Mouse (Mus musculus) left cerebral cortex, postnatal 36 days (tissue): ENCODE measurements at regions not wholly inside any gene's neighbourhood (a gene's known extent, or its start where the extent isn't known, plus 50 kb on each side); places are given as distances from the start of the nearest gene placed in this dataset.

Experiments used
- DNase-seq, 2 experiments: peaks; one replicate each; pipeline ENCODE4 v3.0.0; 2021 to 2022; ENCODE audit warnings: low spot score in 2 of 2, mixed read lengths in 1 of 2
- intact Hi-C: fragments of 180-260 bp; cut with DNase I; formaldehyde crosslinking; loops from one replicate; pipeline ENCODE4 v1.15.1; 2025

DNA sequence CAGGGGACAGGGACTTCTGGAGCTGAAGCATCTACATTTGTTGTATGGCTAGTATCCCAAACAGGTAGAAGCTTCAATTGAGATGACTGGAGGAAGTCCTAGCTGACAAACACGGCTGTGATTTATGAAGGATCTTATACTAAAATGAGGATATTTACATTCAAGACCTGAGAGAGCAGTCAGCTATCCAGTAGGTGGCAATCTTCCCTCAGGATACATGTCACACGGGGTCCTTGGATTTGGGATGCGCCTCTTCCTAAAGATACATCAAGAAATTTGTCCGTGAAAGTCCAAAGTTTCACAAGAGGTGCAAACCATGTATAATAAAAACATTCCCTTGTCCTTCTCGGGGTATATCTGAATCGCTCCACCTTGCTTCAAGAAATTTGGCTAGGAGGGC lies 577.8 kb upstream of the Itga1 start:
- intact Hi-C loops = loop anchor here (5.0 kb wide), 1 partner anchor 1033 kb away; no protein-coding TSS in a partner anchor
- DNase-seq = no peak

DNA sequence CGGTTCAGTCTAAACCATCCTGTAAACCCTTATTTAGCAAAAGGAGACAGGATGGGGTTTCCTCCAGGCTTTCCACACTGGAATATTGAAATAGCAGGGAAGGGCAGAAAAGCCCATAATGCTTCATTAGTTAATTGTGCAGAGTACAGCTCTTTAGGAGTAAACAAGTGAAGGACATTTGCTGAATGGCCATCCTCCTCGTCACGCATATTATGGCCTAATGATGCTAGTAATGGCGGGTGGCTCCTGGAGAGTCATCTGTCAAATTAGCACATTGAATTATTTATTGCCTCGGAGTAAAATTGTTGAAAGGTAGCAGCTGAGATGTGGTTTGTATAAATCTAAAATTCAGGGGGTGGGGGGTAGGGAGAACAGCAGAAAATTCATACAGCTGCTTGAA lies 575.1 kb upstream of the Itga1 start:
- no peak for DNase-seq
- intact Hi-C loops = loop anchor here (5.0 kb wide), 1 partner anchor 1035 kb away; no protein-coding TSS in a partner anchor

DNA sequence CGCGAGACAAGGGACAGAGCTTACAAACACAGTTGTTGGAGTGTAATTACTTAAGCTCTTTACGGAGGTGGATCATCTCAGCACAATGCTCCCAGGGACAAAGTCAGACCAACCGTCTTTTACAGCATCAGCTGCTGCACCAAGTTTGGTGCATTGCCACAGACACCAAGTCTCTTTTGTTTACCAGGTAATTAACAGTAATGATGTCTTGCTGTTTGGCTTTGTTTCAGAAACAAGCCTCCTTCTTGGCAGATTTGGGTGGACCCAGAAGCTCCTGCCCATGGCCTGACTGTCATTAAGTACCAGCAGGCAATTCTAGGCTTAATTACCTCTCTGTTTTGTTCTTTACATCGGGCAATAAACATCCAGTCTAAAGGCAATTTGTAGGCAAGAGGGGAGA lies 572.0 kb upstream of the Itga1 start:
- intact Hi-C loops = no loop called here
- no peak for DNase-seq

DNA sequence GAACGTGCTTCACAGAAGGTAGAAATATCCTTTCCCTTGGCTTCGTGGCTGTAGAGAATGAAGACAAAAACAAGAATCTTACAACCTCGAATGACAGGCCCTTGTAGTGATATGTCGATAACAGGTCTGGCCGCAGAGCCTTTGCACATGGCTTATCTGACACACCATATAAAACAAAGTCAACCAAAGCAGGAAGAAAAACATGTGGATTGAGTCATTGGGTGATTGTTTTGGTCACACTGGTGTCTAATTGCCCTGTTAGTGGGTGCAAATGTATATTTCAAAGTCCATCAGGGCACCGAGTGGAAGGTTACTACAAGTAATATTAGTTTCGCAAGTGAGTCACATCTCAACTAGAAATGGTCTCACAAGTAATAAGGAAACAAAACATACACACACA lies 569.9 kb upstream of the Itga1 start:
- intact Hi-C loops = no loop called here
- no peak for DNase-seq

DNA sequence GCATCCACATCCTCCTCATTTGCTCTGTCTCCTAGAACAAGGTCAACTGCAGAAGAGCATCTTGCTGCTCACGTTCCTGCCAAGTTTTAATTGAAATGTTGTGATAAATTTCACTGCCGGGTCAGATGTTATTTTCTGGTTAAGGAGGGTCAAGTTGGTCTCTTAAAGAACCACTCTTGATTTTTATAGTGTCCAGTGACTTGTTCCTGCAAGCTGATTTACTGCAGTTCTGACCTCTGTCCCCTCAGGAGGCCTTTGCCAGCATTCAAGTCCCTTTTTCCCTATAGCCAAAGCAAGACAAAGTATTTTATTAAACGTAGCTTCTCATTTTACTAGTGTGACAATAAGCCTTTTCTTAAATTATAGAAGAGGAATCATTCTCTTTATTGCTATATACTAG lies 567.8 kb upstream of the Itga1 start:
- no peak for DNase-seq
- intact Hi-C loops = no loop called here

DNA sequence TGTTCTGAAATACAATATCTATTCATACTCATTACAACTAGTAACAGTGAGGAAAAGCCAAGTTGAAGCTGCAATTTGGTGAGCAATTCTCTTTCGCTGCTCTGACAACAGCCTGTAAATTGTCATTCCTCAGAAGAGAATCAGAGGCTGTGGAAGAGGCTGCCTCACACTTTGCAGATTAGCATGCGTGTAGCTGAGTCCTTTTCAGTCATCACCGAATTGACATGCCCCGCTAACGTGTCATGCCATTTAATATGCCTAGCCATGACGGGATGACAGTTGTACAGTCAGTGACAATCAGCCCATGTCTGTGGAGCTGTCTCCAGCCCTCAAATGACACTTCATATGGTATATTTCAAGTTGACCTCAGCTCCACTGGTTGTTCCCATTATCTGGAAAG lies 553.4 kb upstream of the Itga1 start:
- no peak for DNase-seq
- intact Hi-C loops = no loop called here

DNA sequence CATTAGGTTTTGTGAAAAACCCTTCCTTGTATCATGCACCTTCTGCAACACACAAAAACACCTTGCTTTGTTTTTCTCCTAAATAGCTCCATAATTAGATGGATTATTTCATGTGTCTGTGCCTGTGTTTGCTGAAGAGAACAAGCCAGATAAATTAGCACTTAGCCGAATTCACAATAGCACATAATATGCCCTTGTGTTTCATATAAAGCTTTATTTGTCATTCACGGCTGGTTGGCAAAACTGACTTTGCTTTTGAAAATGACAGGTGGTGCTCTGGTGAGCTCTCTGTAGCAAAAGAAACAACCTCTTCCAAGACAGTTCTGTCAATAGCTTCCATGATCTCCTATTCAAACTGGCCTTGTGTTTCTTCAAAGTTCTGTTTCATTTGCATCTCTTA lies 551.2 kb upstream of the Itga1 start:
- DNase-seq = no peak
- intact Hi-C loops = no loop called here

DNA sequence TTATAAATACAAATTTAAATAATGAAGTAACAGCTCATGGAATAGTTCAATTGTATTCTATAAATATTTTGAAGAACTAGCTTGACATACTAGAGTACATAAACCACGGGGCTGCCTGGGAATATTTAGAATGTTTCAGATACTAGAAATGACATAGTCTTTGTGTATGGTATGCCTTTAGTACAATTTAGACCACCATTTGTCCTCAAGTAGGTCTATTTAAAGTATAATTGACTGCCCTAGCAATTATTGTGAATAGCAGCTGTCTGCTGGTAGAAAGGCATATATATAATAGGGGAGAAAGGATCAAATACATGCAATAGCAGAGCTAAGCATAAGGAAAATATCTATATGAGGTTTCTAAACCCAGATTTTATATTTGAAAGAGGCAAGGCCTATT lies 550.6 kb upstream of the Itga1 start:
- intact Hi-C loops = no loop called here

DNA sequence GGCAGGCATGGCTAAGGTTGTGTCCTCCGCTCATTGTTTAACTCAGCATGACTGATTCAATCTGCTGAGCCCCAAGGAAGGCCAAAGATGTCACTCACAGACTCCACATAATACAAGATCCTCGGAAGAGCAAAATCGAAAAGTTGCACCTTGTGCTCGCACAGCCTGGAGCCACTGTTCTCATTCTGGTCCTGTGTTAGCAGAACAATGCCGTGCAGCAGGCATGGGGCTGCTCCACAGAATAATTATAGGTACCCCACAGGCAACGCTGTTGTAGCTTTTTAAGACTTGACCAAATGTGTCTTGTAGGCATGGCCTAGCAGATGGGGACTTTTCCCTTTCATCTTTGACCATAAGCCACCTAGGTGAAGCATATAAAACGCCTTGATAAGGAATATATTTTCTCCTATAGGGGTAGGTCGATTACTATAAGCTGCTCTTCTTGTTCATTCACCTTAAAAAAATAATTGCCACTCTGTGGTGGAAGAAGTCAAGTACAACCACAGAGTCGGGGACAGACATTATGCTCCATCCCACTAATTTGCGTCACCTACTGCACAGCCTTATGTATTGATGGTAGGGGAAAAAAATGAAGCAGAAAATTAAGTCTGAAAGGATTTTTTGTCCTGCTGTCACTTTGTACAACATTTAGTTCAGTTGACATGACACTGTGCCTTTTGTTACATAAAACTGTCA lies 529.8 kb upstream of the Itga1 start:
- no peak for DNase-seq
- intact Hi-C loops = no loop called here

More for the DNA sequence above, 550.6 kb upstream of the Itga1 start:
- DNase-seq = no peak

DNA sequence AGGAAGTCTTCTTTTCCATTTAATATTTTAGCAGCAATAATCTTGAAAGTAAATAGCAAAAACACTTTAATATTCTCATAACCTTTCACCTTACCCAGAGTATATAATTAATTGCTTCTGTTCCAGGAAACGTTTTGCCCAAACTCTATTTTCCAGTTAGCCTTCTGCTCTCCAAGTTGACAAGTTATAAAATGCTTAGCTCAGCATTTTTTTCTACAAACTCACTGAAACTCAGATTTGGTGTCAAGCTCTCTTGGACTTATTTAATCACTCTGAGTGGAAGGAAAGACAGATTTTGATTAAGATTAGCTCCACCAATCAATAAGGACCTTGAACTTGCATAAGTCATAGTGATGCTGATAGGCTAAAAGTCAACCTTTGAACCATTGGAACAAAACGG lies 528.8 kb upstream of the Itga1 start:
- intact Hi-C loops = no loop called here
- DNase-seq = no peak

DNA sequence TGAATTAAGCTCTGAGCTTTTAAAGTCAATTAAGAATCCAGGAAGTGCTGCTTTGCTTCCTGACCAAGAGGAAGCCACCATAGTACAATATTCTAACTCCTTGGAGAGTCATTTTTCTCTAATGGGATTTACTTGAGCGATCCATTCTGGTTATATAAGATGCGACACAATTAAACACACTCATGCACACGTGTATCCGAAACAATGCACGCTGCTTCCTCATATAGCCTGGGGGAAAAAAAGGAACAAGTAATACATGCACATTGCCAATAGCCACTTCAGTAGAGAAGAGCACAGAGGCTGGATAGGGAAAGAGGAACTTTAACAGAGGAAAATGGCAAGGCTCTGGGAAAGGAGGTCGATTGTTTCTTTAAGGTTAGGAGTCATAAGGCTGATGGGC lies 511.4 kb upstream of the Itga1 start:
- no peak for DNase-seq
- intact Hi-C loops = no loop called here

DNA sequence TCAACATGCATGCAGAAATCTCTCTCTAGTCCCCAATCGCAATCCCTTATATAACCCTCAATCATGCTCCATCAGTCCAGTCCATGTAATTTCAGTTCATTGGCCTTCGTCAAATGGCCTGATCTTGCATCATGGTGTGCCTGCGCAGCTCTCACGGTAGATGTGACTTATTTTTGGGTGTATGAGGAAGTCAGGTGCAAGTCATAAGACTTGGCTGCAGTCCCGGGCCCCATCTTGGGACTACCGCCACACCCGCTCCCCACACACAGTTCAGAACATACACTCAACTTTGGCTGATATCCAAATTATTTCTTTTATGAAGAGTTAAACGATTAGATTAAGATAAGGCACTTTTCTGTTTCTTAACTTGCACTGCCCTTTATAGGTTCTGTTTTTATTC lies 504.7 kb upstream of the Itga1 start:
- no peak for DNase-seq
- intact Hi-C loops = no loop called here

DNA sequence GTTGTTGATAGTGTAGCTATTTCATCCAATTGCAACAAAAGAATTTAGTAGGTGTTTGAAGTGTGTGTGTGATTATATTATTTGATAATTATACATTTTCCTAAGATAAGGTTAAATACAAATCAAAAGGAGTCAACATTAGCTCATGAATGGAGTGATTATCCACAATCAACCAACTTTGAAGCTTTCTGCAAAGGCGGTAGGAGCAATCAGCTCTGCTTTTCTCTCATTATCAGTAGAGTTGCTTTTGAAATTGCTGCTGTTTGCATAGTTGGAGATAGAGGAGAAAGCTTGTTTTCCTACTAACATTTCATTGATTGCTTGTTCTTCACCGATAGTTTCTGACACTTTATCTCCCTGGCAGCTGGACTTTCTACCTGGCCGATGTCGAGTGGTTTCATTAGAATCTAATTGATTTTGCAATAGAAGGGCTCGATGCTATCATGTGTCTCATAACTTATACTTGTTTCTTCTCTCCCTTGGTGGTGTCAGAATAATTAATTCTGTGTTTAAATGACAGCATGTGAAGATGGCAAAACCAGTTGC lies 493.4 kb upstream of the Itga1 start:
- intact Hi-C loops = no loop called here
- DNase-seq = no peak

DNA sequence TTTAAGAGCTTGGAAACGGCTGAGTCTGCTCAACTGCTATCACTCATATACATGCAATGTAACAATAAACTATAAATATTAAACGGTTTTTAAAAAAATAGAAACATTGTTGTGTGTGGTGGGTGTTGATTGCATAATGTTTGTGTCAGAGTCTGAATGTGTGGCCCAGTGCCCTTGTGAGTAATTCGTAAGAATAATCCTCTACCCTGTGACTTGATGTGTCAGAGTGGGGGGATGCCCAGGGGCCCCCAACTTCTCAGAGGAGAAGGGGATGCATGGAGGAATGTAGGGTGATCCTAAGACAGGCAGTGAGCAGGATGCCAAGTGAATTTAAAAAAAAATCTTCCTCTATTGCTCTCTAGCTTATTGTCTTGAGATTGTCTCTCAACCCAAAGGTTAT lies 474.2 kb upstream of the Itga1 start:
- DNase-seq = no peak
- intact Hi-C loops = no loop called here

DNA sequence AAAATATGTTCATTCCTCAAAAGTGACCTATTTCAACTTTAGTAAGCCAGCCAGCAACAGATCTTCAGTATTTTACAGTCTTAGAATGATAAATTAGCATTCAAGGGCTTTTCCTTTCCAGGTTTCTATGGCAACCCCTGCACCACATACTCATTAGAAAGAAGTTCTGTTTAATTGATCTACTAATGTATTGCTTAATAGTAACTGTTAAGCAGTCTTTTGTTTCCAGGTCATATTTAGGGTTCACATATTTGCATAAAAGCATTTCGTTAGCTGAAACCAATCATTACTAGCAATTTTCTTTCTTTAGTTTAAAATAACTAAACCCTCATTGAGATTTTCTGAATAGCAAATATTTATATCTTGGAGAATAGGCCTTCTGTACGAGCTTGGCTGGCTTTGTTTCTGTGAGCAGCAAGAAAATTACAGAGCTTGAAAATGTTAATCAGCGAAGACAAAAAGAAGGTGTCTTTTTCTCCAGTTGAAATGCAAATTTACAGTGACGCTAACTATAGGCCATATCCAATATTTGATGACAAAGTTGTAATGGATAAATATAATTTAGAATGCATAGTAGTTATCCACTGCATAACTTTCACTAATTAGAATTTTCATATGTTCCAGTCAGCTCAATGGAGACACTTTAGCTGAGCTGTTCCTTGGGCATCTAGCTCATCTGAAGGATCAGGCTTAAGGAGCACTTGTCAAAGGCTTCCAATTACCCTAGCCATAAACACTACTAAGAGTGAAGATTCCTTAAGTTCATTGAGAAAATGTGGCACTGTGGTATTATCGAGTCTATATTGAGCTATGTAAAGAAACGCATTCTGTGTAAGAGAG lies 473.5 kb upstream of the Itga1 start:
- no peak for DNase-seq
- intact Hi-C loops = no loop called here

DNA sequence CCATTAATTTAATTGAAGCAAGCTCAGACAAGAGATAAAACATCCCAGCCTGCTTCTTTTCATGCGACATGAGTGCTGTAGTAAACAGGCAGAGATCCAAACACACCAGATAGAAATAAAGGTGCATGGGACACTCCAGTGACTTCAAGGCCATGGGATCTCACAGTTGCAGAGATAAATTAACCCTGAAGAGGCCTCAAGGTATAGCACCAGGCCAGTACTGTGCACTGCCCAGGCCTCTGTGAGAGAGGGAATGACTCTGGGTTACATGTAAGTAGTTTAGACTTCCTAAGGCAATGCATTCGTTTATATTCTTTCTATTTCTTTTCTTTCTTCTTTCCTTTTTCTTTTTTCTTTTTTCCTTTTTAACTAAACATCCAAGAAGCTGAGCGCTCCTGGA lies 439.4 kb upstream of the Itga1 start:
- intact Hi-C loops = no loop called here
- DNase-seq = no peak

DNA sequence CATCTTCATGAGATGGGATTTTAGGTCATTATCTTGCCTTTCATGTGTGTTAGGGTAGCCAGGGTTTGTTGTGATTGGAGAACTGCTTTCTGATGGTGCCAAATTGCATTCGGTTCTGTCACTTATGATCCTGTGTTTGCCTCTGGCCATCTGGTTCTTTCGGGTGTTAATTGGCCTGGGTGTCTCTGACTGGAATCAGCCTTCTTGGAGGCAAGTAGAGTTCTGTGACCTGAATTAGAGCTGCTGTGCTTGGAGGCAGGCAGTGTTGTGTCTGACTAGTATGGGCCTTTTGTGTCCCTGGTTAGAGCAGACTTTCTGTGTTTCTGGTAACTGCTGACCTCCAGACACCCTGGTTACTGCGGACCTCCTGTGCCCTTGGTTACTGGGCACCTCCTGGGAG lies 434.1 kb upstream of the Itga1 start:
- intact Hi-C loops = no loop called here
- no peak for DNase-seq

DNA sequence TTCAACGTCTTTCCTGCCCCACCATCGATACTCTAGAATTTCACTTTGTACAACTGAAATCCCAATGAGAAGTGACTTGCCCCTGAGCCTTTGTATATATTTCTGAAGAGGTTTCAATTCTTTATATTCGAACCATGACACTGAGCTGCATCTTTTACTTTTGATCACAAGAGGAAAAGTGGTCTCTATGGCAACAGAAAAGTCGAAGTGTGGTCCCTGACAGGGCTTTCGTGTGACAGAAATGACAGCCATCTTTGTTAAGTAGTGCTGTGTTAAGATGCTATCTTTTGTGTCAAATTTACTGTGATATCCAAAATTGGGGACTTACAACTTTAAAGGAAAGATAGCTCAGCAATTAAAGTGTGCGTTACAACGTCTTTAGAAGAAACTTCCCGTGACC lies 412.1 kb upstream of the Itga1 start:
- intact Hi-C loops = no loop called here
- DNase-seq = no peak

DNA sequence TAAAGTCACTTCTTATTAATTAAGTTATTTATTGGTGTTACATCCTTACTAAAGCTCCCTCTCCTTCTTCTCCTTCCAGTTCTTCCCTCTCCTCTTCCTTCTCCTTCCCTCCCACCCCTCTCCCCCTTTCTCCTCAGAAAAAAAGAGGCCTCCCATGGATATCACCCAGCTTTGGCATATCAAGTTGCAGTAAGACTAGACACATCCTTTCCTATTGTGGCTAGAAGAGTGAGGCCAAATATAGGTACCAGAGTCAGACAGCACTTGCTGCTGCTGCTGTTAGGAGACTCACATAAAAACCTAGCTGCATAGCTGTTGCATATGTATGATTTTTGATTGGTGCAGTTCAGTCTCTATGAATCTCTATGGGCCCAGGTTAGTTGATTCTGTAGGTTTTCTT lies 410.4 kb upstream of the Itga1 start:
- intact Hi-C loops = no loop called here
- no peak for DNase-seq

DNA sequence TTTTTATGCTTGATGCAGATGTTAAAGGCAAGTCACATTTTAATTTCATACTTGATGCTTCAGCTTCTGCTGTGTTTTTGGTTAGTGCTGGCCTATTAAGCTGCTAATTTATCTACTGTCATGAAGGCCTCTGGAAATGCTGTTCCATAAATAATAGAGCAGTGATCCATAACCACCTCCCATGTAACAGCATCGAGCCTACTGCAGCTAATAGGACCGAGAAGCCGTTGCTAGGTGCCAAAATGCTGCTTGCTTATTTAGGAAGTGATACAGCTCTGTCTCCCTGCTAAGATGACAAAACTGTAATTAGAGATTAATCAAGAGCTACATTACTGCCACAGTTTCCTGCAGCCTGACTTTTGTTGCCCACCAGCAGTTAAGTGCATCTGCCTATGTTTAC lies 406.9 kb upstream of the Itga1 start:
- DNase-seq = no peak
- intact Hi-C loops = no loop called here

DNA sequence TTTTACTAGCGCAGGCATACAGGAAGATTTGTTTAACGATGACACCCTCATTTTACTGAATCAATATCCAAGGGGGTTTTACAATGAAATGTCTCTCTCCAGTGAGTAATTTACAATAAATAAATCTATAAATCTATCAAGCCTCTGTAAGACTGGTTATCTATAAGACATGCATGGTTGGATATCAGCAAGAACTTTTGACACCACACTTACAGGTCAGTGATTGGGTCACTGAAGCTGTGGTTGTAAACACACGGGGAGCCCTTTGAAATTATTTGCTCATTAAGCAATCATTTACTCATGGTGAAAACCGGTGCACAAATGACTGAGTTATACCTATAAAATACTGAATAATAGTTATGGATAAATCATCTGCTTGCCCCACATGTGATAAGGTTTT lies 392.6 kb upstream of the Itga1 start:
- intact Hi-C loops = no loop called here

More for the DNA sequence above, 392.6 kb upstream of the Itga1 start:
- DNase-seq = no peak
